Mouse (Mus musculus) 3134 (cell line): ENCODE data around the gene Cramp1l.
"Not testable (repeated sequence)": the region's sequence is repeated elsewhere in the genome, so short reads cannot be mapped to it uniquely, and the experiment has no call there.

Experiments used
- DNase-seq: peaks from one replicate; pipeline ENCODE4 v3.0.0-alpha.2; 2011; ENCODE audit warnings: low spot score; ENCODE audit not compliant: insufficient read length; ENCODE audit errors: extremely low read depth

Cramp1l gene

DNA sequence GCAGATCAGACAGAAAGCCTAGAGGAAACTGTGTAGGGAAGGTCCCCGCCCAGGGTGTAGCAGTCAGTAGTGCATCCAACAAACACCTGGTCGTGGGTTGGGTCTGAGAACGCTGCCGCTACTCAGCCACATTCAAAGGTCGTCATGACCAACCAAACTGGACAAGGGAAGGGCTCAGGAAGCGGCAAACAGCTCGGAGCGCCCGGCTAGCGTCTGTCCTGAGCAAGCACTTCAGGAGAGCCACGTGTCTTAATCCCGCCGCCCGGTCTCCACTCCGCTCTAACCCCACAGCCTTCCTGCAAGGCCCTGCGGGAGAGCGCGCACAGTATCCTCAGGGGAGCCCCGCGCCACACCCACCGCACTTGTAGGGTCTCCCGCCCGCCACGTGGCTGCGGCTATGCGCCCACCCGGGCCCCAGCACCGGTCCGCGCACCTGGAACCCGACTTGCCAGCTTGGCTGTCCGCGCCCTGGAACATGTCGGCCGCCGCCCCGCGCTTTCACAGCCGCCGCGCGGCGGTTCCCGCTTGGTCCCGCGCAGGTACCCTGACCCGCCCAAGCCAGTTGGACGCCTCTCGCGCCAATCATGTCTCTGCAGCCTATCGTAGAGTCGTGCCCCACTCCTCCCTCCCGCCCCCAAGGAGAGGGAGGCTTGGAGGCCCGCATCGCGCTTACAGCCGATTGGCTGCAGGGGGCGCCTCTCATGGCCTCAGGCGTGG, 55.3 kb downstream of the Cramp1l start, which contains the start of gene Jpt2:
Gene Jpt2, minus strand, starts transcription at position 555 of the 717 bp plus-strand sequence.
- DNase-seq = peak; percentile 98

DNA sequence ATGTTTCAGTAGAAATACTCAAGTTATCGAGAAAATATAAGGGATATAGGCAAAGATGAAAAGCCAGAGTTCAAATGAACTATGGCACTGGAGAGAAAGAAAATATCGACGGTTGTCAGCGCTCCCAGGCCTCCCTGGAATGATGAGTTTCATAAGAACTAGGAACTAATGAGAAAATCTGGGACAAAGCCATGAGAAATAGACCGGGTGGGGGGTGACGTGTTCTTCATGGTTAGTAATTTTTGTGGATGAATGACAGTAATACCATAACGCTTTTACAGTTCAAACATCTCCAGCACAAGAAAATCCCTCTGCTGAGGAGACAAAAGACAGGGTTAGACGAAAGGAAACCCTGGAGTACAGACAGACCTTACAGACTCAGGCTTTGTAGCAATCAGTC, 56.2 kb downstream of the Cramp1l start:
- no peak for DNase-seq

DNA sequence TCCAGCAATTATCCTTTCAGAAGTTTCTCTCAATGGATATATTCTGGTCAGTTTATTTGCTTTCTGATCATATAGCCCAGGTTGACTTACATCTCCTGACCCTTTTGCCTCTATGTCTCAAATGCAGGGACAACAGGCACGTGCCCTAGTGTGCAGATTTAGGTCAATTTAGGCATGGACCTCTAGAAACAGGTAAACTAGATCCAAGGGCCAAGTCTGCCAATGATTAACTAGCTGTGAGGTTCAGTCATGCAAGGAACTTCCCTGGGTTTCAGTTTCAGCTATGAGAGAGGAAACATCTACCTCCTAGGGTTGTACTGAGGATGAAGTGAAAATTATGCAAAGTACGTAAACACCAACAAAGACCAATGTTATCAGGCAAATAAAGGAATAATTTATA, 62.3 kb downstream of the Cramp1l start:
- no peak for DNase-seq

DNA sequence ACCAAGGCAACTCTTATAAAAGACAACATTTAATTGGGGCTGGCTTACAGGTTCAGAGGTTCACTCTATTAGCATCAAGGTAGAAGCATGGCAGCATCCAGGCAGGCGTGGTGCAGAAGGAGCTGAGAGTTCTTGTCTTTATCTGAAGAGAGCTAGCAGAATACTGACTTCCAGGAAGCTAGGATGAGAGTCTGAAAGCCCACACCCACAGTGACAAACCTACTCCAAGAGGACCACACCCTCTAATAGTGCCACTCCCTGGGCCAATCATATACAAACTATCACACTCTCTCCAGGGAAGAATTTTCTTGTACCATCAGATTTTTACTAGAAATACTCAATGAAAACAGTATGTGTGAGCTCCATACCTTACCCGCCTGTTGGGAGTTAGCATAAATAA, 64.9 kb downstream of the Cramp1l start:
- no peak for DNase-seq

DNA sequence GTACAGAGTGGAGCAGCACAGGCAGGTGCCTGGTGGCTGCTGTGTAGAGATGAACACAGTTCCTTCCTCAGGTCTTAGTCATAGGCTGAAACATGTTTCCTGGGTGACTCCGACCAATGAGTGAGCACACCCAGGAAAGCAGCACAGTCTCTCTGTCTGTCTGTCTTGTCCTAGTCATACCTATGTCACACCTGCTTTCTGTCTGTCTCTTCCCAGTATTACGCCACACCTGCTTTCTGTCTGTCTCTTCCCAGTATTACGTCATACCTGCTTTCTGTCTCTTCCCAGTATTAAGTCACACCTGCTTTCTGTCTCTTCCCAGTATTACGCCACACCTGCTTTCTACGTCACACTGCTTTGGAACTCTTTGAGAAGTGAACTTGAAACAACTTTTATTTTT, 67.4 kb downstream of the Cramp1l start:
- no peak for DNase-seq

DNA sequence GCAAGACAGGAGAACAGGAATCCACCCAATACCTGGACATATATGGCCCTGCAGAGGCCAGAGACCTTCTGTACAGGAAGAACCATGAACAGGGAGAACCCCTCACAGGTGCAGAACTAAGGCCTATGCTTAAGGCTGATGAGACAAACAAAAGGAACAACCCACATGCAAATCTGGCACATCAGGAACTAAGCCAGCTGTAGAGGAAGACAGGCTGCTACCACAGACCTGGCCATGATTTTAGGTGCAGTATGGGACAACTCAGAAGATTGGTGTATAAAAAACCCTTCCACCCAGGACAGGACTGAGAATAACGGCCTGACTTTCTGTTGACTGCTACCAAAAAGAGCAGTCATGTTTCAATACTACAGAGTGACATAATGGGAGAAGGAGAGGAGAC, 72.0 kb downstream of the Cramp1l start:
- DNase-seq = not testable (repeated sequence)

DNA sequence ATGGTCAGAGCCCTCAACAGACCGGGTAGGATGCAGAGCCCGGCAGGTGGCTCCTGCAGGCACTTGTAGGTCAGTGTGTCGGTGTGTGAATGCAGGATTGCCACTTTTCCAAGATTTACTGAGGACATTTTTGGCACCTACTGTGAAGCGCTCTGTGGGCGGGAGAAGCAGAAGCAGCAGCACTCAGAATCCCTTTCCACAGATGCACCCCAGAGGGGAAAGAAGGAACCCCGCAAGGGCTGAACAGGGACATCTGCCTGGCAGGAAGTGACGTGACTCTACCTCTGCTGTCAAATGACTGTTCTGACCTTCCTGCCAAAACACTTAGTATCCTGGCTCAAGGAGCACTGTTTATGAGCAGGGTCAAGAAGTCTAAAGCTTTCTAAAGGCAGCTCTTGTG, 72.6 kb downstream of the Cramp1l start:
- no peak for DNase-seq

DNA sequence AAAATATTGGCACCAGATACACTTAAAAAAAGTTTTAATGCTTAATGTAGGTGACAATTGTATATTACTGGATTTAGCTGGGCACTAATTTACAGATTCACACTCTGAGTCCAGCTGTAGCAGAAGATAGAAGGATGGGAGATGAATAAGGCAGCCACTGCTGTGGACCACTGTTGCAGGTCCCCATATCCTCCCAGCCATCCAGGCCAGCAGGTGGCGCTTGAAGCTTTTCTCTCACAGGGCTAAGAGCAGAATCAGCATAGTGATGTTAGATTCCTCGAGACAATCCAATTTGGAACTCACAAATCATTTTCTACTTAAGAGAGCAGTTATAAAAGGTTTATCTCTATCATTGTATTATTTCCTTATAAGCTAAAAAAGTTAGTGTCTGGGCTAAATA, 73.1 kb downstream of the Cramp1l start:
- DNase-seq = not testable (repeated sequence)

DNA sequence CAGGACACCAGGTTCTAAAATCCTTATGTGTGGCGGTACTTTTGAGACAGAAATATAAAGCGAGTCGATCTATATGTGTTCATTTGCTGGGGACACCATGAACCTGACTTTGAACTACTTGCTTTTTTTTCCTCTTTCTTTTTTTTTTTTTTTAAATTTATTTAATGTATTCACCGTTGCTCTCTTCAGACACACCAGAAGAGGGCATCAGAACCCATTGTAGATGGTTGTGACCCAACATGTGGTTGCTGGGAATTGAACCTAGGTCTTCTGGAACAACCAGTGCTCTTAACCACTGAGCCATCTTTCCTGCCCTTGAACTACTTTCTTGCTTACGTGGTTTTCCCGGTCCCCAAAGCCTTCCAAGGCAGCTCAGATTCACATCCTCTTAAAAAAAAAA, 78.3 kb downstream of the Cramp1l start:
- no peak for DNase-seq

DNA sequence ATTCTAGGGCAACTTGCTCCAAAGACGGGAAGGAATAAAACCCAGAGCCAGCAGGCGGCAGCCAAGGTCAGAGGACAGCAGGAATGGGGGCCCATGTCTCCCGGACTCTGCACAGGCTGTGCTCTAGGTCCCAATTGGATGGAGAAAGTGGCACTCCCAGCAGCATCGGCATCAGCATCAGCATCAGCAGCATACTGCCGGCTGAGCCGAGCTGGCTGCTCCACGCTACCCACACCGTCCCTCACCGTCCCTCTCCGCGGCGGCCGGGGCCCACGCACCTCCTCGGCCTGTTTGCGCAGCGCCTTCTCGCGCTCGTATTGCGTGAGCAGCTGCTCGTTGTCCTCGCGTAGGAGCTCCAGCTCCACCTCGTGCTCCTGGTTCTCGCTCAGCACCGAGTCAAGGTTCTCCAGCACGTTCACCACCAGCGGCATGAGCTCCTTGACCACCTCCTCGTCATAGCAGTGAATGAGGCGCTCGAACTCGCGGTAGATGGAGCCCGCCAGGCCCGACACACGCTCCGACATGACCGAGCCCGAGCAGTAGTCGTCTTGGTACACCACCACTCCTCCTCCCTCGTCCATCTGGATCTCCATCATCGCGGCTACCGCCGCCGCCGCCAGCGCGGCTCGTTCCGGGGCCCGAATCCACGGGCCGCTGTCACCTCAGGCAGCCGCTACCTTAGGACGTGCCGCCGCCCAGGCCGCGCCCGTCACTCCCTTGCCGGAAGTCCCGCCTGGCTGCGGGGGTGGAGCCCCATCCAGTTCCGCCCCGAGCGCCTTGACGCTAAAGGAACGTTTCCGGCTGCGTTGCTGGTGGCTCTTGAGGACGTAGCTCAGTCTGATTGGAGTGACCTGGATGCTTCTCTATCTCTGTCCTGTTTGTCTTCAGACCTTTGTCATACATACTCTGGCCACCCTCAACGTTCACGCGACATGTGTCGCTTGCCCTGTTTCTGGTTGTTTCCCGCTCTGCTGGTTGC, 79.0 kb downstream of the Cramp1l start, which contains the start of gene Mapk8ip3:
Gene Mapk8ip3, minus strand, starts transcription at position 719 of the 979 bp plus-strand sequence.
- DNase-seq = peak; percentile 97

DNA sequence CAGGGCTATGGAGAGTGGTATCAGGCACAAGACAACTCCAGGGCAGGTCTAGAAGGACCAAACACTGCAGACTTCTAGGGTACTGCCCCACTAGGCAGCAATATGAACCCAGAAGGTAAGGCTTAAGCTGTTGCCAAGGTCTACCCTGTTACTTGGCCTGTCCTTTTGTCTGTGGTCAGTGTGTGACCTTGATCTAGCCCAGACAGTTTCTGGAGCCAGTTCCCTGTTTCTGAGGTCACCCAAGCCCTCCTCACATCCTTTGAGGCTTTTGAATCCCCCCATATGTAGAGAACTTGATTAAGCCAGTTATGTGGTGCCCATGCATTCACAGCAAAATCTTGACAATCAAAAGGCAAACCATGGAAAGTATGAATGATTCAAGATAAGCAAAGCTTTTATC, 79.9 kb downstream of the Cramp1l start:
- no peak for DNase-seq

DNA sequence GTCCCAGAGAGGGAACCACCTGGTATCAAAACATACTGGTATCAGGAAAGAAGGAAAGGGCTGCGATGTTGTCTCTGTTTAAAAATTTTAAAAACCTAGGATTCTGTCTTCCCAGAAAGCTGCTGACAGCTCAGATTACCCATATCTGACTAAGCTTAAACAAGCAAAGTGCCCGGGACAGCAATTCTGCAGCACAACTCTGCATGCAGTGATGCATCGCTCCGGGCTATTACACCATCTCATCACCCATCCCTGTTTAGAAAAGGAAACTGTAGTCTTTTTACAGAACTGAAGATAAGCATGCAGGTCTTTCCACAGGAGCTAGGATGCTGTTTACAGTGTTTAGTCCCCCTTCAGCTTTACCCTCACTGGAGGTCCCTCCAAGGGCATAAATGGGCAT, 80.7 kb downstream of the Cramp1l start:
- DNase-seq = no peak

DNA sequence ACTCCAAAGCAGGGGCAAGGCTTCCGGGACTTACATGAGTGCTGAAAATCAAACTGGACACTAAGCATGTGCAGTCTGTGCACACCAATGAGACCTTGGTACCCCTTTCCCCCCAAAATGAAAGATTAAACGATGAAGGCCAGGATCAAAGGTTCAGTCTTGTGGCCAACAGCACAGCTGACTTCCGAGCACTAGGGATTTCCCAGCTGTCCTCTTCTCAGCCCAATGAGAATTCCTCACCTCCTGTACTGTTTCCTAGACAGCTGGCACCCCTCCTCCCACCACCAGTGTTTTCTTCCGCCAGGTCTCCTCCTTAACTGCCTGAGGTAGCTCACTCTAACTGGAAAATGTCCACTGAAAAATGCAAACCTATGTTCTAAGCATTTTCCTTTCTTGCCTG, 82.4 kb downstream of the Cramp1l start:
- no peak for DNase-seq

DNA sequence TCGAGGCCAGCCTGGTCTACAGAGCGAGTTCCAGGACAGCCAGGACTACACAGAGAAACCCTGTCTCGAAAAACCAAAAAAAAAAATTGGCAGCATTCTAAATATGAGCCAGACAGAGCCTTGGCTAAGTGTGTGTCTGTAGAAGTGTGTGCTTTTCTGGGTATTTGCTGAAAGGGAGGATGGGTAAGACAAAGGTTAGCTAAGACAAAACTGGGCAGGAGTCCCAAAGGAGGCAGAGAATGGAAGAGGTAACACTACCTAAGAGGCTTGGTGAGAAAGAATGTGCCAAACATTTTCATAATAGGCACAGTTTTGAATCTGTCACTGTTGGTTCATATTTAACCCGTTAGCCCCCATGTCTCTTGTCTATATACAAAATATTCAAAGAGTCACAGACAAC, 83.2 kb downstream of the Cramp1l start:
- no peak for DNase-seq

DNA sequence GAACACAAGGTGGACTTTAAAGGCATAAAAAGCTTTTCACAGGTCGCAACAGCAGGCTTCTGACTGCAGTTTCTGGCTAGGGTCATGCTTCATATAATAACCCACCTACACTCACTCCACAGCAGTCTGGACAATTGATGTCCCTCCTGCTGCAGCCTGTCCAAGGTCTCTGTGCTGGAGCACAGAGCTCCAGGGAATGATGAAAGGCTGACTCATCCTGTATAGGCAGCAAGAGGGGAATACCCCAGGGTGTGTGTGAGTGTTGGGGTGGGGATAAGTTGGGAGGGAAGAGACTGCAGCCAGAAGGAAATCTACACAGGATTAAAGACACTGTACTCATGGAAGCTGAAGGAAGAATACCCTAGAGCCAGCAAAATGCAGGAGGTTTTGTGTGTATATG, 86.1 kb downstream of the Cramp1l start:
- peak; percentile 63 for DNase-seq

DNA sequence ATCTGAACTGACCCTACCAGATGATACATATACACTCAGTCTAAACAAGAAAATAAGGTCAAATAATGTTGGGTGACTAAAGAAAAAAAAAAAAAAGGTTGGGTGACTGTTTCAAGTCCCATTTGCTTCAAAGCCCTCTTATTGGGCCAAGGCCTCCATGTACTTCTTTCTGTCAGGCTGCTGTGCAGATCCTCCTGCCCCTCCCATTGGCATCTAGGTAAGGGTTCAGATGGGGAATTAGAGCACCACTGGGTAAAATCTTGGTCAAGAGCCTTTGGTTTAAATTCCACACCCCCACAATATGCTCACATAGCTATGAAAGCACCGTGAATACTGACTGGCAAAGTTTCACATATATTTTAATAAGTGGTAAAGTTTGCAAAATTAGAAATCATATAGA, 92.3 kb downstream of the Cramp1l start:
- no peak for DNase-seq

DNA sequence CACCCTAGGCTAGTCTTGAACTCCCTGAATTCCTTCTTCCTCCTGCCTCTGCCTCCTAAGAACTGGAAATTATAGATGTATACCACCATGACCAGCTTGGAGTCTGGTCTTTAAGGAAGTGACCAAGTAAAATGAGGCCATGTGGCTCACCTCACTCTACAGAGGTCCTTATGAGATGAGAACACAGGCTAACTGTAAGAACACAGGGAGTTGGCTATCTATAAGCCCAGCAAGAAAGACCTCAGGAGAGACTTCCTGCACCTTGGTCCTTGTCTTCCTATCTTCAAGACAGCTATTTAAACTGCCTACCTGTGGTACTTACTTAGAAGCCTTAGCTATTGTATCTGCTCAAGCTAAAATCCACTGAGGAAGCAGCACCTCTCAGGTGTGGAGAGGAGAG, 101.6 kb downstream of the Cramp1l start:
- DNase-seq = no peak
